Mouse (Mus musculus) adrenal gland, postnatal 0 days (tissue): ENCODE results near the gene Rufy1. TPM values are rescaled to one million over a fixed set of nuclear protein-coding genes. Genes with fewer than 3 reads are reported as not detected.

Experiments
- microRNA-seq: library from miRNA; unstranded; fragments of <30 nt; microRNA quantifications from one replicate; pipeline ENCODE4, GENCODE M21; 2016; ENCODE audit warnings: borderline replicate concordance; ENCODE audit not compliant: insufficient number of aligned reads
- polyA plus RNA-seq: library from polyadenylated mRNA; unstranded; fragments of >200 nt; fragmentation: Nextera tagmentation; extraction: Ambion mirVana; gene quantifications from 2 replicates; pipeline ENCODE4 v1.2.1, GENCODE M21; 2015

Gene Rufy1
- 27.4 and 37.5 TPM in 2 replicates for polyA plus RNA-seq

DNA sequence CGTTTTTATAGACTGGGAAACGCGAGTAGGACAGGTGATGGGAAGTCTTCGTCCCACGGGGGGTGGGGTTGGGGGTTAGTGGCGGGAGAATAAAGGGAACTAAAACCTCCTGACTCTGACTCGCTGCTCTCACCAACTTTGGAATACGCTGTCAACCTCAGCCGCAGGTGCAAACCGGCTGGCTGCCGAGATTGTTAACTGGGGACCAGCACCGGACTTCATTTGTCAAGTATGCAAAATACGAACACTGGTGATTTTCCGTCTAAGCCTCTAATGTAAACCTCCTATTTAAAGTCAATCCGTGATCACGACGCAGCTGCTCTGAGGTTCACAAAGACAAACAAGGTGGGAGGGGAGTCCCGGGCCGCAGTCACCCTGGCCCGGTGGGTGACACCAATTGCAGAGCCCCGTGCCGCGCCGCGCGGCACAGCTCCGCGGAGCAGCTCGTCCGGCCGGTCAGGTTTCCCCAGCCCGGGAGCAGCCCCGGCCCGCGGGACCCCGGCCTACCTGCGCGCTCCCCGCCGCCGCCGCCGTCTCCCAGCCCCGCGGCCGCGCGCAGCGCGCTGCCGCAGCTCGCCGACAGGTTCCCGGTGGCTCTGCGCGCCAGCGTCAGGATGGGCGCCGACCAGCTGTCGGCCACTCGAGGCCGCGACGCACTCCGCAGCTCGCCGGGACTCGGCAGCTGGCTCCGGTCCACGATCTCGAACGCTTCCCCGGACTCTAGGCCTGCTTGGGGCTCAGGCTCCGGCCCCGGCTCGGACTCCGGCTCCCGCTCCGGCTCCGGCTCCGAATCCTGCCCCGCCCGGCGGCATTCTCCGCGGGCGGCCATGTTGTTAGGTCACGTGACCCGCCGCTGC, at the start of gene Rufy1:
TSS of gene Rufy1 (minus strand) at position 849 of the 857 bp plus-strand sequence.

DNA sequence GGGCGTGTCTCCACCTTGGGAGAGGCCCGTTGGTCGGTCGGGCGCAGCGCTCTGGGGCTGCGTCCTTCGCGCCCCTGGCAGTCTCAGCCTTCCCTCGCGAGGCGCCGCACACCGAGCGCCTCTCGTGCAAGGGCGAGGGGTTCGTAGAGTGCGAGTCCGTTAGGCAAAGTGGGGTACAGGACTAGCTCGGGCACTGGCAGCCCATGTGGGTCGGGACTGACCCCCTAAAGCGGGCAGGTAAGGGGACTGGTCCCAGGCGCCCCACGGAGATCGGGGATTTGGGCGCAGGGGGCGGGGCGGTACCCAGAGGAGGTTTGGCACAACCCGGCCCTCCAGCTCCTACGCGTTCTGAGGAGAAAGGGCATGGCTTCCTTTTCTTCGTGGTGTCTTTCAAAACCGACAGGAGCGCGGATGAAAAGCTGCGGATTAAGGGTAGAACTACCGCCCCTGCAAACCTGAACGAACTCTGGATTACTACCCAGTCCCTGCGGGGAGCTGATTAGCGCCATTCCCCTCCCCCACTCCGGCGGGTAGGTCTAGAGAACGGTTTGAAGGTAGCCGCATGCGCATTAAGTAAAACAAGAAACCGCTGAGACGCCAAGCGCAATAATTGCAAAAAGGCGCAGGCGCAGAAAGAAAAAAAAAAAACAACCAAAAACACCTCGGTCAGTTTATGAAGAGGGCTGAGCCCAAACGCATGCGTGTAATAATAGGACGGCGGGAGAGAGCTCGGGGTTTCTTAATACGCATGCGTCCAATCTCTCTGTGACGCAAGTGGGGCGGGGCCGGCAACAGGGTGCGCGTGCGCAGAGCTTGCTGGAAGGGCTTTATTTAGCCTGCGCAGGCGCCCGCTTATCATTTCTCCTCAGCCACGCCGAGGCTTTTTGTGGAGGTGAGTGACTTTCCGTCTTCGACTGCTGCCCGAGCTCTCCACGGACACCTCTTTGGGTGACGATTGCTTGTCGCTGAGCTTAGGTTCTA, 53.7 kb downstream of the Rufy1 start, which contains the start of gene Hnrnph1:
TSS of gene Hnrnph1 (plus strand) at position 80 of the 981 bp plus-strand sequence.

GRCm38 (mm10) chr11:50354162-50354561, 76.8 kb downstream of the Rufy1 start, which contains the start of gene Cby3:
Cby3 (plus strand) TSS chr11:50354462.

Small RNA genes lying within 50 kb of the gene (microRNA-seq; reads per million reads assigned to microRNA genes)
- not detected for gene Mir804

Other genes with a start within 250 kb of the Rufy1 start
- gene Sqstm1, start 220.3 kb downstream of the Rufy1 start, polyA plus RNA-seq: 510 and 898 TPM in 2 replicates
- gene Mgat4b, start 220.2 kb downstream of the Rufy1 start, polyA plus RNA-seq: 69.7 and 122 TPM in 2 replicates
- gene Ltc4s, start 192.5 kb downstream of the Rufy1 start, polyA plus RNA-seq: 7.9 and 8.3 TPM in 2 replicates
- 3.6 and 4.0 TPM in 2 replicates for gene Maml1, start 138.8 kb downstream of the Rufy1 start, polyA plus RNA-seq
- gene Canx, start 105.5 kb downstream of the Rufy1 start, polyA plus RNA-seq: 162 and 236 TPM in 2 replicates
- gene Cby3, start 76.7 kb downstream of the Rufy1 start, polyA plus RNA-seq: 0.33 and 0.68 TPM in 2 replicates
- gene Hnrnph1, start 54.1 kb downstream of the Rufy1 start, polyA plus RNA-seq: 145 and 154 TPM in 2 replicates
- gene Adamts2, start 171.0 kb upstream of the Rufy1 start, polyA plus RNA-seq: 11.1 and 16.0 TPM in 2 replicates